Mouse (Mus musculus): ENCODE measurements around the gene Vmn1r89.

Gene Vmn1r89

DNA sequence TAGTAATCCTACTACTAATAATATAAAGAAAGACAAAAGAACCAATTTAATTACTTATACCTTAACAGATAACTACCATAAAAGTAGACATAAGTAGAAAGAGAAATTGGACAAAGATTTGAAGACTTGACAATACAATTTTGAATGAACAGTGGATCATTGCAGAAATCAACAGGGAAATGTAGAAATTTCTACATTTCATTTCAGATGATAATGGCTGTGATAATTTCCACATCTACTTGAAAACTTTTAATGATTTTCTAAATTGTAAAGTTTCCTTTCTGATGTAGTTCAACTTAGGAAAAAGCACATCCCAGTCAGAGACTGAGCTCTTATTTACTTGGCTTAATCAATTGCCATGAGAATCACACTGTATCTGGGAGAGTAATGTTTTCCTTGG, at the start of gene Vmn1r89:
Gene Vmn1r89, plus strand, starts transcription at position 301 of the 400 bp plus-strand sequence.
- no peak for DNase-seq (ENCODE audit: low spot score)

GRCm38 (mm10) chr7:13260746-13261700, 48.2 kb downstream of the Vmn1r89 start:
- DNase-seq (ENCODE audit: low spot score), result no peak

GRCm38 (mm10) chr7:13263851-13264250, 51.0 kb downstream of the Vmn1r89 start:
- no peak for DNase-seq (ENCODE audit: low spot score)

DNA sequence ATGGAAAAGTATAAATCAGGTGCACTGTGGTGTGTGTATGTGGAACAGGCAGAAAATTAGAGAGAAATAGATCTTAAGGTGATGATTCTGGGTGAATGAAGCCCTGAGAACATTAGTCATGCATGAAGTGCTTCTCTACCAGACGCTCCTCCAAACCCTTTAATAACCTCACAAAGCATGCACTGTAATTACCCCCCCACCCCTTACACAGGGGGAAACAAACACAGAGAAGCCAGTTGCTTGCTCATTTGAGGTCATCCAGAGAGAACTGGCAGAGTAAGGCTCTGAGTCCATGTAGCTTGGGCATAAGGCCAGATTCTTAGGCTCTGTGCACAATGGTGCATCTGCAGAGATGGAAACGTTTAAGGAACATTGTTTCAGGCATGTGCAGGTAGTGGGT, 51.6 kb downstream of the Vmn1r89 start:
- DNase-seq (ENCODE audit: low spot score), result no peak

GRCm38 (mm10) chr7:13268749-13269260, 56.0 kb downstream of the Vmn1r89 start:
- no peak for DNase-seq (ENCODE audit: low spot score)

- DNase-seq (ENCODE audit: low spot score), result no peak
Observed at GRCm38 (mm10) chr7:13269394-13269793, 56.6 kb downstream of the Vmn1r89 start.
